Mouse (Mus musculus) MEL (cell line): ENCODE results near the gene Map3k3. TPM values are rescaled to one million over a fixed set of nuclear protein-coding genes. Genes with fewer than 3 reads are reported as not detected.

ENCODE experiments used
- DNase-seq: peaks from one replicate; pipeline ENCODE4 v3.0.0; 2011; ENCODE audit warnings: low read depth, low spot score
- H3K27ac ChIP-seq: 2 replicates; pipeline ENCODE4 v1.5.1; 2012; ENCODE audit warnings: low read depth, mild to moderate bottlenecking, control low read depth, low read length, moderate library complexity; ENCODE audit not compliant: control insufficient read depth
- H3K27me3 ChIP-seq, 2 experiments: fragments of 150-350 bp in 1 of 2; sonication (generic) in 1 of 2; 2 replicates each; pipeline ENCODE4 v1.6.1; 2012; ENCODE audit warnings: low read length in 2 of 2, mild to moderate bottlenecking in 2 of 2, improper control_type of control experiment in 1 of 2, moderate library complexity in 1 of 2; ENCODE audit not compliant: insufficient read depth in 2 of 2, control insufficient read depth in 1 of 2
- H3K36me3 ChIP-seq, 2 experiments: 2 replicates each; pipeline ENCODE4 v1.6.1; 2012 to 2014; ENCODE audit warnings: low read length in 2 of 2, improper control_type of control experiment in 1 of 2, inconsistent platforms in 1 of 2, mild to moderate bottlenecking in 1 of 2; ENCODE audit not compliant: insufficient read depth in 2 of 2, control insufficient read depth in 1 of 2
- H3K4me1 ChIP-seq, 2 experiments: fragments of 150-350 bp in 1 of 2; sonication (generic) in 1 of 2; 2 replicates each; pipeline ENCODE4 v1.6.1; 2012; ENCODE audit warnings: low read length in 2 of 2, improper control_type of control experiment in 1 of 2, mild to moderate bottlenecking in 1 of 2; ENCODE audit not compliant: insufficient read depth in 2 of 2, control insufficient read depth in 1 of 2
- H3K4me3 ChIP-seq, 2 experiments: fragments of 150-350 bp in 1 of 2; sonication (generic) in 1 of 2; 2 replicates each; pipeline ENCODE4 v1.5.1; 2012; ENCODE audit warnings: low read depth in 2 of 2, low read length in 2 of 2, mild to moderate bottlenecking in 2 of 2, moderate library complexity in 2 of 2, control low read depth in 1 of 2, improper control_type of control experiment in 1 of 2; ENCODE audit not compliant: control insufficient read depth in 1 of 2, insufficient read depth in 1 of 2
- H3K79me2 ChIP-seq: 2 replicates; pipeline ENCODE4 v1.6.1; 2012; ENCODE audit warnings: mild to moderate bottlenecking, low read length, moderate library complexity; ENCODE audit not compliant: control insufficient read depth, poor library complexity, insufficient read depth
- H3K9ac ChIP-seq: 2 replicates; pipeline ENCODE4 v1.6.1; 2012; ENCODE audit warnings: low read depth, mild to moderate bottlenecking, control low read depth, low read length, moderate library complexity; ENCODE audit not compliant: control insufficient read depth, poor library complexity, severe bottlenecking
- H3K9me3 ChIP-seq: fragments of 150-350 bp; sonication (generic); replicated peaks from 2 replicates; pipeline ENCODE4 v1.6.1; 2012; ENCODE audit warnings: mild to moderate bottlenecking, low read length, improper control_type of control experiment, moderate library complexity; ENCODE audit not compliant: insufficient read depth
- BHLHE40 ChIP-seq: IDR thresholded peaks from 2 replicates; pipeline ENCODE4 v1.6.1; 2012; ENCODE audit warnings: low read depth, mild to moderate bottlenecking, inconsistent platforms, low read length, improper control_type of control experiment, borderline replicate concordance
- CHD1 ChIP-seq: IDR thresholded peaks from 2 replicates; pipeline ENCODE4 v1.6.1; 2012; ENCODE audit warnings: low read depth, mild to moderate bottlenecking, inconsistent platforms, low read length, improper control_type of control experiment
- CTCF ChIP-seq, 3 experiments: IDR thresholded peaks in 2 of 3; conservative IDR thresholded peaks in 1 of 3; 2 replicates each; pipeline ENCODE4 v1.5.1; 2011 to 2012; ENCODE audit warnings: low read length in 3 of 3, low read depth in 2 of 3, mild to moderate bottlenecking in 2 of 3, improper control_type of control experiment in 1 of 3, inconsistent platforms in 1 of 3, mixed read lengths in 1 of 3, moderate library complexity in 1 of 3; ENCODE audit not compliant: control insufficient read depth in 1 of 3, insufficient read depth in 1 of 3, poor library complexity in 1 of 3, severe bottlenecking in 1 of 3
- EP300 ChIP-seq, 2 experiments: IDR thresholded peaks; 2 replicates each; pipeline ENCODE4 v1.6.1; 2011; ENCODE audit warnings: improper control_type of control experiment in 2 of 2, low read length in 2 of 2, low read depth in 1 of 2, mild to moderate bottlenecking in 1 of 2
- GATA1 ChIP-seq: IDR thresholded peaks from 2 replicates; pipeline ENCODE4 v1.6.1; 2011; ENCODE audit warnings: low read depth, low read length, improper control_type of control experiment
- HCFC1 ChIP-seq: IDR thresholded peaks from 2 replicates; pipeline ENCODE4 v1.6.1; 2012; ENCODE audit warnings: low read depth, mild to moderate bottlenecking, inconsistent platforms, low read length, improper control_type of control experiment, moderate library complexity
- KAT2A ChIP-seq: conservative IDR thresholded peaks from 2 replicates; pipeline ENCODE4 v1.6.1; 2012; ENCODE audit warnings: low read depth, low read length, improper control_type of control experiment, inconsistent platforms
- MAZ ChIP-seq: IDR thresholded peaks from 2 replicates; pipeline ENCODE4 v1.6.1; 2012; ENCODE audit warnings: low read depth, mild to moderate bottlenecking, inconsistent platforms, low read length, improper control_type of control experiment
- MXI1 ChIP-seq: IDR thresholded peaks from 2 replicates; pipeline ENCODE4 v1.6.1; 2011; ENCODE audit warnings: mild to moderate bottlenecking, low read depth, low read length, improper control_type of control experiment
- MYC ChIP-seq: IDR thresholded peaks from 2 replicates; pipeline ENCODE4 v1.6.1; 2011; ENCODE audit warnings: low read depth, mild to moderate bottlenecking, low read length, improper control_type of control experiment, moderate library complexity
- POLR2A ChIP-seq, 2 experiments: IDR thresholded peaks; 2 replicates each; pipeline ENCODE4 v1.6.1; 2011 to 2012; ENCODE audit warnings: low read length in 2 of 2, mild to moderate bottlenecking in 2 of 2, control low read depth in 1 of 2, improper control_type of control experiment in 1 of 2, low read depth in 1 of 2, moderate library complexity in 1 of 2; ENCODE audit not compliant: control insufficient read depth in 1 of 2, insufficient read depth in 1 of 2, poor library complexity in 1 of 2
- POLR2AphosphoS2 ChIP-seq: IDR thresholded peaks from 2 replicates; pipeline ENCODE4 v1.6.1; 2011; ENCODE audit warnings: low read length, improper control_type of control experiment
- RAD21 ChIP-seq: IDR thresholded peaks from 2 replicates; pipeline ENCODE4 v1.6.1; 2011; ENCODE audit warnings: mild to moderate bottlenecking, low read depth, low read length, improper control_type of control experiment
- RCOR1 ChIP-seq: IDR thresholded peaks from 2 replicates; pipeline ENCODE4 v1.6.1; 2012; ENCODE audit warnings: low read depth, mild to moderate bottlenecking, inconsistent platforms, low read length, improper control_type of control experiment
- SIN3A ChIP-seq: IDR thresholded peaks from 2 replicates; pipeline ENCODE4 v1.6.1; 2012; ENCODE audit warnings: low read length, improper control_type of control experiment, inconsistent platforms
- SMC3 ChIP-seq: IDR thresholded peaks from 2 replicates; pipeline ENCODE4 v1.6.1; 2011; ENCODE audit warnings: low read depth, low read length, improper control_type of control experiment
- TAL1 ChIP-seq: IDR thresholded peaks from 2 replicates; pipeline ENCODE4 v1.6.1; 2012; ENCODE audit warnings: mild to moderate bottlenecking, inconsistent platforms, low read length, moderate library complexity, mixed read lengths
- UBTF ChIP-seq: IDR thresholded peaks from 2 replicates; pipeline ENCODE4 v1.6.1; 2012; ENCODE audit warnings: low read depth, mild to moderate bottlenecking, inconsistent platforms, low read length, improper control_type of control experiment, moderate library complexity, borderline replicate concordance; ENCODE audit not compliant: insufficient read depth
- USF2 ChIP-seq, 2 experiments: IDR thresholded peaks; 2 replicates each; pipeline ENCODE4 v1.6.1; 2011 to 2012; ENCODE audit warnings: improper control_type of control experiment in 2 of 2, low read length in 2 of 2, borderline replicate concordance in 1 of 2, inconsistent platforms in 1 of 2, low read depth in 1 of 2, mild to moderate bottlenecking in 1 of 2; ENCODE audit not compliant: insufficient read depth in 1 of 2
- ZNF384 ChIP-seq: IDR thresholded peaks from 2 replicates; pipeline ENCODE4 v1.6.1; 2012; ENCODE audit warnings: low read depth, mild to moderate bottlenecking, inconsistent platforms, low read length, improper control_type of control experiment
- polyA plus RNA-seq, 2 experiments: library from polyadenylated mRNA; stranded (reverse) in 1 of 2; unstranded in 1 of 2; fragments of >175 nt in 1 of 2; fragments of >200 nt in 1 of 2; gene quantifications; 2 replicates each; pipeline versions ENCODE4 v1.2.1 to v1.2.4; 2012; ENCODE audit warnings: low replicate concordance in 2 of 2, low read depth in 1 of 2; ENCODE audit not compliant: insufficient read length in 2 of 2, insufficient read depth in 1 of 2, missing spikeins in 1 of 2
- total RNA-seq: library from RNA; depleted of rRNA; stranded (reverse); fragments of 300-350 nt; gene quantifications from 2 replicates; pipeline ENCODE4 v1.2.3, GENCODE M21; 2012

Gene Map3k3
- total and polyA plus RNA-seq, 3 experiments = 10.5 to 14.3 TPM; not detected in 1

- H3K9ac ChIP-seq = no peak overlapping the region
- H3K36me3 ChIP-seq = peaks cover 0 to 4% of the 10 kb centered on the region in 2 experiments; a peak in 1 of 4 replicates
- no peaks in the 10 kb centered on the region for H3K9me3 ChIP-seq
- TF ChIP-seq POLR2AphosphoS2 (peak; percentile 4), MXI1 (no peak)
- no peak for DNase-seq
- H3K4me1 ChIP-seq = peaks cover 0 to 20% of the 10 kb centered on the region in 2 experiments; a peak in 2 of 4 replicates
- H3K4me3 ChIP-seq = no peak overlapping the region
- H3K27ac ChIP-seq = no peak overlapping the region
- H3K79me2 ChIP-seq = peaks cover 13% of the 10 kb centered on the region
- H3K27me3 ChIP-seq = no peaks in the 10 kb centered on the region
These were observed 71.8 kb downstream of the Map3k3 start for GRCm38 (mm10) chr11:106156257-106156656.

- Histone ChIP-seq H3K36me3 (peaks cover 0 to 4% of the 10 kb centered on the region in 2 experiments; a peak in 1 of 4 replicates), H3K27me3 (no peaks in the 10 kb centered on the region), H3K79me2 (peaks cover 13% of the 10 kb centered on the region), H3K4me1 (peaks cover 0 to 20% of the 10 kb centered on the region in 2 experiments; a peak in 2 of 4 replicates), H3K4me3 (no peak overlapping the region), H3K9me3 (no peaks in the 10 kb centered on the region), H3K27ac (no peak overlapping the region), H3K9ac (no peak overlapping the region)
- no peak for DNase-seq
- no peak for TF ChIP-seq SMC3
- no peak for TF ChIP-seq RCOR1
- TF ChIP-seq GATA1 = no peak
- TF ChIP-seq BHLHE40 = no peak
- TF ChIP-seq POLR2AphosphoS2 = peak; percentile 60
- TF ChIP-seq UBTF = no peak
- no peak for TF ChIP-seq USF2 (IDR thresholded peaks at IDR 0.05; ENCODE audit: borderline replicate concordance in 1 of 2, insufficient read depth in 1 of 2, low read depth in 1 of 2, low read length in 2 of 2)
These were observed 72.7 kb downstream of the Map3k3 start for GRCm38 (mm10) chr11:106157154-106157553.

GRCm38 (mm10) chr11:106158081-106158929, 73.9 kb downstream of the Map3k3 start:
- DNase-seq = peak; percentile 46
- peak overlapping the region; percentile 92 for H3K9ac ChIP-seq
- peaks cover 0 to 20% of the 10 kb centered on the region in 2 experiments; a peak in 2 of 4 replicates for H3K4me1 ChIP-seq
- peaks cover 0 to 4% of the 10 kb centered on the region in 2 experiments; a peak in 1 of 4 replicates for H3K36me3 ChIP-seq
- no peaks in the 10 kb centered on the region for H3K9me3 ChIP-seq
- H3K79me2 ChIP-seq = peaks cover 13% of the 10 kb centered on the region
- TF ChIP-seq EP300 (IDR thresholded peaks at IDR 0.05; ENCODE audit: low read depth in 1 of 2, low read length in 2 of 2) (no peak), KAT2A (no peak), RAD21 (peak; percentile 63), HCFC1 (no peak), CTCF (IDR thresholded peaks at IDR 0.05 in 2 of 3, conservative IDR thresholded peaks at IDR 0.05 in 1 of 3; ENCODE audit: control insufficient read depth in 1 of 3, insufficient read depth in 1 of 3, low read depth in 2 of 3, low read length in 3 of 3, poor library complexity in 1 of 3, severe bottlenecking in 1 of 3) (peak; percentile 33 to 67 (median 65); a peak in 5 of 6 replicates), ZNF384 (no peak), CHD1 (no peak), MYC (no peak), POLR2A (IDR thresholded peaks at IDR 0.05; ENCODE audit: control insufficient read depth in 1 of 2, insufficient read depth in 1 of 2, low read depth in 1 of 2, low read length in 2 of 2, poor library complexity in 1 of 2) (no peak), SIN3A (no peak), MAZ (peak; percentile 51; the same call in 1 of the 2 replicates), TAL1 (no peak), SMC3 (peak; percentile 56)
- TF ChIP-seq, all 39 proteins: peak for 4
- H3K27ac ChIP-seq = peak overlapping the region; percentile 83
- no peaks in the 10 kb centered on the region for H3K27me3 ChIP-seq
- H3K4me3 ChIP-seq = peak overlapping the region; percentile 85 to 97; a peak in 3 of 4 replicates
